Mouse (Mus musculus) midbrain, embryonic 10.5 days (tissue): ENCODE data around the gene Gm340. TPM values are rescaled to one million over a fixed set of nuclear protein-coding genes. Genes with fewer than 3 reads are reported as not detected.

Experiments used
- DNase-seq: peaks from one replicate; pipeline ENCODE4 v3.0.0-alpha.2; 2017; ENCODE audit warnings: low spot score
- H3K27ac ChIP-seq: fragments of 300-500 bp; sonication (generic); replicated peaks from 2 replicates; pipeline ENCODE4 v1.5.1; 2016; ENCODE audit warnings: mild to moderate bottlenecking
- H3K27me3 ChIP-seq: fragments of 300-500 bp; sonication (generic); 2 replicates; pipeline ENCODE4 v1.6.1; 2016; ENCODE audit warnings: low read depth, mild to moderate bottlenecking; ENCODE audit not compliant: poor library complexity, severe bottlenecking
- H3K36me3 ChIP-seq: fragments of 300-500 bp; sonication (generic); 2 replicates; pipeline ENCODE4 v1.6.1; 2016; ENCODE audit warnings: mild to moderate bottlenecking, moderate library complexity
- H3K4me1 ChIP-seq: fragments of 300-500 bp; sonication (generic); 2 replicates; pipeline ENCODE4 v1.6.1; 2016
- H3K4me3 ChIP-seq: fragments of 300-500 bp; sonication (generic); 2 replicates; pipeline ENCODE4 v1.5.1; 2016; ENCODE audit warnings: mild to moderate bottlenecking, moderate library complexity
- H3K9me3 ChIP-seq: fragments of 300-500 bp; sonication (generic); replicated peaks from 2 replicates; pipeline ENCODE4 v1.6.1; 2016; ENCODE audit warnings: mild to moderate bottlenecking
- WGBS: fragments of 180-500 bp; shearing (Covaris S2); methylation state at CpG from one replicate; pipeline ENCODE4 v1.1.7; 2016; 5-methylcytosine and 5-hydroxymethylcytosine counted together
- microRNA-seq: library from miRNA; unstranded; fragments of <30 nt; microRNA quantifications from one replicate; pipeline ENCODE4, GENCODE M21; 2017
- polyA plus RNA-seq: library from polyadenylated mRNA; unstranded; fragments of >200 nt; fragmentation: Nextera tagmentation; extraction: Ambion mirVana; gene quantifications from 2 replicates; pipeline ENCODE4 v1.2.1, GENCODE M21; 2016

Gm340 gene
- polyA plus RNA-seq, 1 experiment from 2014 or later: 2.4 TPM

GRCm38 (mm10) chr19:41617102-41617501, 34.9 kb downstream of the Gm340 start:
- 63% methylated on average over 13 of the region's 13 CpGs for WGBS
- Histone ChIP-seq H3K9me3 (no peaks in the 10 kb centered on the region), H3K27ac (no peak overlapping the region), H3K4me3 (no peak overlapping the region), H3K36me3 (no peaks in the 10 kb centered on the region), H3K27me3 (peaks cover 64% of the 10 kb centered on the region), H3K4me1 (peaks cover 67% of the 10 kb centered on the region)
- DNase-seq: no peak

GRCm38 (mm10) chr19:41618153-41618657, 36.0 kb downstream of the Gm340 start:
- no peak for DNase-seq
- Histone ChIP-seq H3K27ac (no peak overlapping the region), H3K9me3 (no peaks in the 10 kb centered on the region), H3K27me3 (peaks cover 56% of the 10 kb centered on the region), H3K36me3 (no peaks in the 10 kb centered on the region), H3K4me3 (no peak overlapping the region), H3K4me1 (peaks cover 63% of the 10 kb centered on the region)
- WGBS: 76% methylated on average over 6 of the region's 6 CpGs

- no peak overlapping the region for H3K27ac ChIP-seq
- H3K4me3 ChIP-seq: no peak overlapping the region
- H3K36me3 ChIP-seq: peaks cover 6% of the 10 kb centered on the region; the same call in 1 of the 2 replicates
- peaks cover 56% of the 10 kb centered on the region for H3K4me1 ChIP-seq
- no peaks in the 10 kb centered on the region for H3K9me3 ChIP-seq
- peaks cover 50% of the 10 kb centered on the region for H3K27me3 ChIP-seq
- 84% methylated on average over 19 of the region's 19 CpGs for WGBS
- DNase-seq: no peak
These were observed 36.7 kb downstream of the Gm340 start for GRCm38 (mm10) chr19:41618771-41619385.

- Histone ChIP-seq H3K4me3 (no peak overlapping the region), H3K36me3 (peaks cover 23% of the 10 kb centered on the region), H3K9me3 (no peaks in the 10 kb centered on the region; the same call in 1 of the 2 replicates), H3K27me3 (peaks cover 34% of the 10 kb centered on the region), H3K27ac (no peak overlapping the region), H3K4me1 (peaks cover 39% of the 10 kb centered on the region)
- DNase-seq: no peak
- 91% methylated on average over 14 of the region's 14 CpGs for WGBS
These were observed 38.4 kb downstream of the Gm340 start for GRCm38 (mm10) chr19:41620366-41621092.

- Histone ChIP-seq H3K27ac (no peak overlapping the region), H3K36me3 (peaks cover 37% of the 10 kb centered on the region), H3K9me3 (no peaks in the 10 kb centered on the region; the same call in 1 of the 2 replicates), H3K27me3 (0 out of 2 replicates have a peak, but pooled peaks cover 8% of the 10 kb centered on the region), H3K4me3 (no peak overlapping the region), H3K4me1 (peaks cover 14% of the 10 kb centered on the region)
- WGBS: 85% methylated on average over 11 of the region's 11 CpGs
- no peak for DNase-seq
These were observed 46.8 kb downstream of the Gm340 start for GRCm38 (mm10) chr19:41628970-41629369.

DNA sequence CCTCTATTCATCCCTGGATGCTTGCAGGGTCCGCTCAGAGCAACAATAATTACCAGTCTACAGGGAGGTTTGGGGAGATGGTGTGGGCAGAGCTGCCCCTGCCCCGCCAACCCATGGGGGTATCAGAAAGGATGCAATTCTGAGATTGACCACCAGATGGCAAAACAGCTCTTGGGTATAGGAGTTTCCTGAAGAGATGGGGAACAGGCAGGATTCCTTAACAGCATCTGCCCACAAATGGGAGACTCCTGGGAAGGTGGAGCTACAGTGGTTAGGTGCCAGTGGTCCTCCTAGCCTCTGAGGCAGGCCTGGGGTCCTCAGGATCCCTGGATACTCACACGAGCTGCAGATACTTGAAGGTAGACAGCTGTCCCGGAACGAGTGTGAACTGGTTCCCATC, 47.4 kb downstream of the Gm340 start:
- Histone ChIP-seq H3K27me3 (0 out of 2 replicates have a peak, but pooled peaks cover 8% of the 10 kb centered on the region), H3K4me3 (0 out of 2 replicates have a peak overlapping the region, but pooled peaks have one; percentile 2), H3K9me3 (no peaks in the 10 kb centered on the region; the same call in 1 of the 2 replicates), H3K36me3 (peaks cover 36% of the 10 kb centered on the region), H3K27ac (no peak overlapping the region), H3K4me1 (peaks cover 14% of the 10 kb centered on the region)
- peak; percentile 61 for DNase-seq
- WGBS: 48% methylated on average over 5 of the region's 5 CpGs

DNA sequence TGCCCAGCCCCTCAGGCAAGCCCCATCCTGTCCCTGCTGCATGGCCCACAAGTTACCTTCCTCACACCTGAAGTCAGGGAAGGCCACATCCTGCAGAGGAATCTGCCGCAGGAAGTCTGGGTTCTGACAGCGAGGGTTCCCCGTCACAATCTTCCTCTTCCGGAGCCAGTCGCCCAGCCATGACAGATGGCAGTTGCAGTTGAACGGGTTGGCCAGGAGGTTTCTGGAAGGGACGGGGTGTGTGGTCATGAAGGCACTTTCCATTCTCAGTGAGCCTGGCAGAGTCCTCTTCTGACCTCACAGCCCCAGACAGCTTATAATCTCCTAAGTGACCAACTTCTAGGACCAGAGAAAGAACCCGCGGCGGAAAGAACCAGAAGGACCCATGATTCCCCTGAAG, 51.9 kb downstream of the Gm340 start:
- no peak for DNase-seq
- peaks cover 3% of the 10 kb centered on the region; the same call in 1 of the 2 replicates for H3K4me1 ChIP-seq
- 88% methylated on average over 10 of the region's 10 CpGs for WGBS
- H3K27me3 ChIP-seq: 0 out of 2 replicates have a peak, but pooled peaks cover 10% of the 10 kb centered on the region
- H3K36me3 ChIP-seq: peaks cover 18% of the 10 kb centered on the region; the same call in 1 of the 2 replicates
- H3K4me3 ChIP-seq: no peak overlapping the region
- H3K9me3 ChIP-seq: no peaks in the 10 kb centered on the region
- H3K27ac ChIP-seq: no peak overlapping the region

GRCm38 (mm10) chr19:41634999-41635398, 52.8 kb downstream of the Gm340 start:
- H3K27ac ChIP-seq: no peak overlapping the region
- WGBS: 74% methylated on average over 6 of the region's 6 CpGs
- no peaks in the 10 kb centered on the region for H3K9me3 ChIP-seq
- H3K36me3 ChIP-seq: peaks cover 19% of the 10 kb centered on the region; the same call in 1 of the 2 replicates
- DNase-seq: no peak
- no peak overlapping the region for H3K4me3 ChIP-seq
- 0 out of 2 replicates have a peak, but pooled peaks cover 10% of the 10 kb centered on the region for H3K27me3 ChIP-seq
- H3K4me1 ChIP-seq: peaks cover 8% of the 10 kb centered on the region

Small RNA genes within 50 kb of the gene (microRNA-seq; reads per million reads assigned to microRNA genes)
- not detected for gene Mir8091

Other genes starting within 250 kb of the Gm340 start
- gene Pik3ap1, start 197.3 kb upstream of the Gm340 start, polyA plus RNA-seq: 2.9 and 4.4 TPM in 2 replicates
- gene Lcor, start 99.7 kb upstream of the Gm340 start, polyA plus RNA-seq: 13.9 and 23.2 TPM in 2 replicates
- gene Slit1, start 161.3 kb downstream of the Gm340 start, polyA plus RNA-seq: 12.8 and 13.4 TPM in 2 replicates
- gene Arhgap19, start 219.7 kb downstream of the Gm340 start, polyA plus RNA-seq: 38.1 and 39.5 TPM in 2 replicates
- gene Frat1, start 247.6 kb downstream of the Gm340 start, polyA plus RNA-seq: 10.3 and 11.9 TPM in 2 replicates